Comparison of ENCODE assay signal across 8 mouse cellular contexts in genomic region chr17:32108320-32109011, GRCm38 (mm10). TPM values are rescaled to one million over a fixed set of nuclear protein-coding genes. Genes with fewer than 3 reads are reported as not detected.
A peak's percentile ranks its signal among the peaks of the same experiment; 100 is the strongest.
DNase-seq lines count a peak whose midpoint lies in the region; ATAC-seq and TF ChIP-seq lines count a peak whose summit lies in the region.
"Not testable (repeated sequence)": the region's sequence is repeated elsewhere in the genome, so short reads cannot be mapped to it uniquely, and the experiment has no call there.
"Had no signal": no experiment of that assay in that cellular context is flagged by ENCODE, and none has a peak within 500 bp of the region (broad histone marks: within the 10 kb centered on the region; RNA-seq: fewer than 3 reads in every experiment).

No protein-coding gene starts in this region.

- not testable (repeated sequence) for TF ChIP-seq CTCF in CH12.LX (conservative IDR thresholded peaks at IDR 0.05 in 1 of 2, IDR thresholded peaks at IDR 0.05 in 1 of 2; ENCODE audit: low read depth in 2 of 2, low read length in 2 of 2)

- peaks cover 22% of the 10 kb centered on the region for H3K27me3 ChIP-seq in CH12.LX (replicated peaks)
- peaks cover 25% of the 10 kb centered on the region for H3K27me3 ChIP-seq in heart, embryonic 10.5 days (ENCODE audit: insufficient read depth, poor library complexity, severe bottlenecking)
- H3K27me3 ChIP-seq in liver, embryonic 16.5 days (ENCODE audit: control insufficient read depth, insufficient read depth, low read depth, low read length); myocyte (ENCODE audit: control insufficient read depth, insufficient read depth, insufficient read length): not testable (repeated sequence)

- H3K79me2 ChIP-seq in CH12.LX (replicated peaks; ENCODE audit: control insufficient read depth, extremely low read depth, insufficient read depth, poor library complexity, severe bottlenecking); myocyte (ENCODE audit: control insufficient read depth, insufficient read depth): not testable (repeated sequence)

- not testable (repeated sequence) for H3ac ChIP-seq in myocyte (ENCODE audit: control insufficient read depth, insufficient read length)

- 72% methylated on average over 5 of the region's 5 CpGs for WGBS in heart, embryonic 10.5 days
- WGBS in liver, embryonic 16.5 days (ENCODE audit: insufficient replicate concordance) = 30% methylated on average over 5 of the region's 5 CpGs

- not testable (repeated sequence) for TF ChIP-seq POLR2A in CH12.LX (IDR thresholded peaks at IDR 0.05; ENCODE audit: low read depth, low read length); myocyte (IDR thresholded peaks at IDR 0.05; ENCODE audit: insufficient read length, low read depth)

- H3K27ac ChIP-seq in CH12.LX (ENCODE audit: insufficient read depth, low read depth) = not testable (repeated sequence)
- H3K27ac ChIP-seq in heart, embryonic 10.5 days = peak overlapping the region; percentile 62; the same call in 1 of the 2 replicates
- H3K27ac ChIP-seq in liver, embryonic 16.5 days (ENCODE audit: low read length) = peak overlapping the region; percentile 83

- TF ChIP-seq RAD21 in CH12.LX (IDR thresholded peaks at IDR 0.05; ENCODE audit: low read depth, low read length) = not testable (repeated sequence)

- H3K4me1 ChIP-seq in CH12.LX (ENCODE audit: control insufficient read depth in 1 of 2, insufficient read depth in 2 of 2) = peaks cover 9 to 17% of the 10 kb centered on the region in 2 experiments; a peak in 3 of 4 replicates
- H3K4me1 ChIP-seq in heart, embryonic 10.5 days = peaks cover 15% of the 10 kb centered on the region
- H3K4me1 ChIP-seq in liver, embryonic 16.5 days (ENCODE audit: control insufficient read depth, low read depth, low read length) = peaks cover 61% of the 10 kb centered on the region

- H3K9me3 ChIP-seq in CH12.LX (replicated peaks; ENCODE audit: low read length); heart, embryonic 10.5 days; liver, embryonic 16.5 days (replicated peaks; ENCODE audit: control insufficient read depth, low read length): not testable (repeated sequence)

- not testable (repeated sequence) for H3K9ac ChIP-seq in CH12.LX (ENCODE audit: insufficient read depth, low read depth)
- peak overlapping the region; percentile 39; the same call in 1 of the 2 replicates for H3K9ac ChIP-seq in liver, embryonic 16.5 days (ENCODE audit: low read depth, low read length)

- not testable (repeated sequence) for H3K36me3 ChIP-seq in CH12.LX (replicated peaks in 1 of 2; ENCODE audit: control insufficient read depth in 1 of 2, insufficient read depth in 1 of 2, low read length in 1 of 2); heart, embryonic 10.5 days; liver, embryonic 16.5 days (ENCODE audit: control insufficient read depth, insufficient read depth); myocyte (ENCODE audit: control insufficient read depth, insufficient read depth)

- peak; percentile 45 for ATAC-seq in common myeloid progenitor, adult 5-6 weeks (replicated peaks; ENCODE audit: low read depth, poor library complexity, severe bottlenecking)
- ATAC-seq in liver, embryonic 16.5 days (ENCODE audit: low read depth) = peak; percentile 59

- in situ Hi-C loops in CH12.LX (cut with MboI; ENCODE audit: low pct_ligation_motif_present, low pct_unique_long_range_greater_than_20kb, low sequenced_read_pairs) = not testable (repeated sequence)

- DNase-seq in CH12.LX (ENCODE audit: extremely low read depth) = not testable (repeated sequence)
- DNase-seq in adrenal gland, adult (ENCODE audit: inconsistent age in 2 of 2, low spot score in 1 of 2) = peak; percentile 69 to 92
- DNase-seq in heart, embryonic 10.5 days (ENCODE audit: low spot score) = peak; percentile 88
- peak; percentile 81 for DNase-seq in liver

- H3K4me2 ChIP-seq in CH12.LX (ENCODE audit: insufficient read depth, low read depth, poor library complexity, severe bottlenecking) (0 out of 2 replicates have a peak overlapping the region, but pooled peaks have one; percentile 44), myocyte (ENCODE audit: low read depth) (peak overlapping the region; percentile 10)
- peak overlapping the region; percentile 44 for H3K4me2 ChIP-seq in liver, embryonic 16.5 days (ENCODE audit: low read depth, low read length)

- H3K4me3 ChIP-seq in CH12.LX (replicated peaks in 1 of 3; ENCODE audit: low read depth in 2 of 3, low read length in 2 of 3, poor library complexity in 1 of 3); heart, embryonic 10.5 days; liver, embryonic 16.5 days (ENCODE audit: low read depth, low read length); myocyte: not testable (repeated sequence)

- dilution Hi-C loops in CH12.LX (cut with MboI; ENCODE audit: extremely low pct_ligation_motif_present, extremely low pct_unique_long_range_greater_than_20kb, low sequenced_read_pairs) = not testable (repeated sequence)

- not testable (repeated sequence) for TF ChIP-seq EP300 in CH12.LX (IDR thresholded peaks at IDR 0.05; ENCODE audit: low read length)

TF ChIP-seq in CH12.LX, 34 proteins besides CTCF, POLR2A, EP300 and RAD21:
- TF ChIP-seq ETS1 (conservative IDR thresholded peaks at IDR 0.05; ENCODE audit: low read depth, low read length) (peak; percentile 46), TCF12 (IDR thresholded peaks at IDR 0.05; ENCODE audit: low read depth, low read length) (0 out of 2 replicates have a peak, but pooled peaks have one; percentile 17)

TF ChIP-seq in myocyte, 11 proteins besides CTCF, POLR2A, EP300 and RAD21:
- peak; percentile 28 for TF ChIP-seq TCF12 (IDR thresholded peaks at IDR 0.05; ENCODE audit: insufficient read depth, poor library complexity, severe bottlenecking)
TF ChIP-seq in myocyte: peak in this region for 1; not testable (repeated sequence) for 10.

RNA-seq across cellular contexts. Expression of gene Notch3, which starts 58.2 kb away (rescaled TPM):
- total RNA-seq in CH12.LX (2012; rRNA removed) (0.08 and 0.17 TPM in 2 replicates), CH12.LX (2014; rRNA removed) (not detected in 2 replicates)
- polyA plus RNA-seq in CH12.LX (2012; ENCODE audit: insufficient read length, low read depth) (not detected in 2 replicates), myocyte (2012; fragmentation: generic; extraction: Trizol) (84.6 TPM)
- 0.05 and 0.18 TPM in 2 replicates for total RNA-seq in common myeloid progenitor, adult 5-6 weeks (2017)
- 5.7 and 13.7 TPM in 2 replicates for polyA plus RNA-seq in heart, embryonic 10.5 days (2016; fragmentation: Nextera tagmentation; extraction: Ambion mirVana)
- 0.42 and 0.73 TPM in 2 replicates for polyA plus RNA-seq in liver, embryonic 16.5 days (2015; fragmentation: Nextera tagmentation; extraction: Ambion mirVana)
- polyA plus RNA-seq: macrophage had no signal
